Mouse (Mus musculus) CH12.LX (cell line): ENCODE measurements around the gene Amy1. TPM values are rescaled to one million over a fixed set of nuclear protein-coding genes. Genes with fewer than 3 reads are reported as not detected.

Experiments used
- DNase-seq: peaks from one replicate; pipeline ENCODE4 v3.0.0-alpha.2; 2013; ENCODE audit errors: extremely low read depth
- H3K27ac ChIP-seq: 2 replicates; pipeline ENCODE4 v1.5.1; 2012; ENCODE audit warnings: low read depth, mild to moderate bottlenecking, control low read depth, moderate library complexity; ENCODE audit not compliant: insufficient read depth
- H3K27me3 ChIP-seq: replicated peaks from 2 replicates; pipeline ENCODE3; 2012; ENCODE audit warnings: inconsistent platforms
- H3K36me3 ChIP-seq, 2 experiments: replicated peaks in 1 of 2; 2 replicates each; pipeline versions ENCODE3 to v1.6.1; 2012; ENCODE audit warnings: inconsistent platforms in 1 of 2, low read length in 1 of 2, mild to moderate bottlenecking in 1 of 2, mixed read lengths in 1 of 2, moderate library complexity in 1 of 2; ENCODE audit not compliant: control insufficient read depth in 1 of 2, insufficient read depth in 1 of 2
- H3K4me1 ChIP-seq, 2 experiments: 2 replicates each; pipeline ENCODE4 v1.6.1; 2012; ENCODE audit warnings: inconsistent platforms in 1 of 2, moderate library complexity in 1 of 2; ENCODE audit not compliant: insufficient read depth in 2 of 2, control insufficient read depth in 1 of 2
- H3K4me2 ChIP-seq: 2 replicates; pipeline ENCODE4 v1.6.1; 2012; ENCODE audit warnings: low read depth, mild to moderate bottlenecking, control low read depth; ENCODE audit not compliant: poor library complexity, insufficient read depth, severe bottlenecking
- H3K4me3 ChIP-seq, 3 experiments: fragments of 150-350 bp in 1 of 3; sonication (generic) in 1 of 3; replicated peaks in 1 of 3; 2 replicates each; pipeline versions ENCODE3 to v1.5.1; 2011 to 2012; ENCODE audit warnings: low read depth in 2 of 3, low read length in 2 of 3, mild to moderate bottlenecking in 2 of 3, moderate library complexity in 2 of 3, control low read depth in 1 of 3, improper control_type of control experiment in 1 of 3, inconsistent platforms in 1 of 3, mixed read lengths in 1 of 3; ENCODE audit not compliant: poor library complexity in 1 of 3
- H3K79me2 ChIP-seq: replicated peaks from 2 replicates; pipeline ENCODE4 v1.6.1; 2012; ENCODE audit warnings: mild to moderate bottlenecking, moderate library complexity; ENCODE audit not compliant: control insufficient read depth, poor library complexity, insufficient read depth, severe bottlenecking; ENCODE audit errors: extremely low read depth
- H3K9ac ChIP-seq: 2 replicates; pipeline ENCODE4 v1.6.1; 2012; ENCODE audit warnings: low read depth, mild to moderate bottlenecking, control low read depth, moderate library complexity; ENCODE audit not compliant: insufficient read depth
- H3K9me3 ChIP-seq: replicated peaks from 2 replicates; pipeline ENCODE3; 2012; ENCODE audit warnings: low read length, inconsistent platforms, mixed read lengths
- BHLHE40 ChIP-seq: IDR thresholded peaks from 2 replicates; pipeline ENCODE4 v1.6.1; 2011; ENCODE audit warnings: mild to moderate bottlenecking, low read depth, low read length, improper control_type of control experiment
- E2F4 ChIP-seq: IDR thresholded peaks from 2 replicates; pipeline ENCODE4 v1.6.1; 2011; ENCODE audit warnings: low read depth, low read length, improper control_type of control experiment; ENCODE audit not compliant: insufficient replicate concordance
- ELF1 ChIP-seq: IDR thresholded peaks from 2 replicates; pipeline ENCODE4 v1.6.1; 2014; ENCODE audit warnings: low read depth, mild to moderate bottlenecking, inconsistent platforms, low read length, improper control_type of control experiment
- GABPA ChIP-seq: IDR thresholded peaks from 2 replicates; pipeline ENCODE4 v1.6.1; 2012; ENCODE audit warnings: low read depth, low read length, improper control_type of control experiment, inconsistent platforms; ENCODE audit not compliant: insufficient replicate concordance
- KAT2A ChIP-seq: IDR thresholded peaks from 2 replicates; pipeline ENCODE4 v1.6.1; 2012; ENCODE audit warnings: low read length, improper control_type of control experiment, inconsistent platforms; ENCODE audit not compliant: insufficient replicate concordance
- MAZ ChIP-seq: IDR thresholded peaks from 2 replicates; pipeline ENCODE4 v1.6.1; 2012; ENCODE audit warnings: low read depth, mild to moderate bottlenecking, inconsistent platforms, low read length, improper control_type of control experiment, moderate library complexity
- MEF2A ChIP-seq: IDR thresholded peaks from 2 replicates; pipeline ENCODE4 v1.6.1; 2014; ENCODE audit warnings: low read depth, mild to moderate bottlenecking, inconsistent platforms, low read length, improper control_type of control experiment, borderline replicate concordance
- MYC ChIP-seq: IDR thresholded peaks from 2 replicates; pipeline ENCODE4 v1.6.1; 2011; ENCODE audit warnings: low read depth, mild to moderate bottlenecking, improper control_type of control experiment, low read length
- NRF1 ChIP-seq: IDR thresholded peaks from 2 replicates; pipeline ENCODE4 v1.6.1; 2014; ENCODE audit warnings: low read depth, mild to moderate bottlenecking, inconsistent platforms, low read length, improper control_type of control experiment, moderate library complexity
- PAX5 ChIP-seq: IDR thresholded peaks from 2 replicates; pipeline ENCODE4 v1.6.1; 2012; ENCODE audit warnings: low read length, inconsistent platforms, mixed read lengths
- POLR2AphosphoS2 ChIP-seq: IDR thresholded peaks from 2 replicates; pipeline ENCODE4 v1.6.1; 2011; ENCODE audit warnings: low read depth, low read length, improper control_type of control experiment
- RAD21 ChIP-seq: IDR thresholded peaks from 2 replicates; pipeline ENCODE4 v1.6.1; 2011; ENCODE audit warnings: low read depth, mild to moderate bottlenecking, low read length, improper control_type of control experiment, moderate library complexity
- RCOR1 ChIP-seq: conservative IDR thresholded peaks from 2 replicates; pipeline ENCODE4 v1.6.1; 2012; ENCODE audit warnings: low read depth, mild to moderate bottlenecking, inconsistent platforms, low read length, improper control_type of control experiment
- SIN3A ChIP-seq: IDR thresholded peaks from 2 replicates; pipeline ENCODE4 v1.6.1; 2012; ENCODE audit warnings: low read length, improper control_type of control experiment, inconsistent platforms
- SMC3 ChIP-seq: IDR thresholded peaks from 2 replicates; pipeline ENCODE4 v1.6.1; 2011; ENCODE audit warnings: low read depth, low read length, improper control_type of control experiment
- TCF12 ChIP-seq: IDR thresholded peaks from 2 replicates; pipeline ENCODE4 v1.6.1; 2014; ENCODE audit warnings: low read depth, mild to moderate bottlenecking, inconsistent platforms, low read length, improper control_type of control experiment
- USF1 ChIP-seq: IDR thresholded peaks from 2 replicates; pipeline ENCODE4 v1.6.1; 2014; ENCODE audit warnings: low read depth, mild to moderate bottlenecking, inconsistent platforms, low read length, improper control_type of control experiment
- ZC3H11A ChIP-seq: IDR thresholded peaks from 2 replicates; pipeline ENCODE4 v1.6.1; 2012; ENCODE audit warnings: low read depth, mild to moderate bottlenecking, inconsistent platforms, low read length, improper control_type of control experiment
- ZKSCAN1 ChIP-seq: IDR thresholded peaks from 2 replicates; pipeline ENCODE4 v1.6.1; 2012; ENCODE audit warnings: low read depth, inconsistent platforms, low read length, improper control_type of control experiment, borderline replicate concordance
- ZMIZ1 ChIP-seq: IDR thresholded peaks from 2 replicates; pipeline ENCODE4 v1.6.1; 2012; ENCODE audit warnings: low read depth, mild to moderate bottlenecking, inconsistent platforms, low read length, improper control_type of control experiment
- dilution Hi-C: fragments of 300-500 bp; cut with MboI; formaldehyde crosslinking; loops from 2 replicates; pipeline ENCODE4 v1.14.3; 2020; ENCODE audit warnings: low sequenced_read_pairs; ENCODE audit not compliant: extremely low pct_unique_long_range_greater_than_20kb, extremely low pct_ligation_motif_present
- in situ Hi-C: fragments of 300-500 bp; cut with MboI; formaldehyde crosslinking; loops from 3 replicates; pipeline ENCODE4 v1.14.3; 2019; ENCODE audit warnings: low sequenced_read_pairs, low pct_ligation_motif_present, low pct_unique_long_range_greater_than_20kb, mixed read lengths
- polyA plus RNA-seq: library from polyadenylated mRNA; unstranded; fragments of >175 nt; gene quantifications from 2 replicates; pipeline ENCODE4 v1.2.1, GENCODE M21; 2012; ENCODE audit warnings: low read depth; ENCODE audit not compliant: insufficient read length
- total RNA-seq, 2 experiments: library from RNA; depleted of rRNA; stranded (reverse); fragments of 300-350 nt in 1 of 2; fragments of >200 nt in 1 of 2; gene quantifications; 2 replicates each; pipeline ENCODE4 v1.2.3; 2012 to 2014

Gene Amy1
- total and polyA plus RNA-seq, 3 experiments = 0.17 to 2.1 (median 0.71) TPM

- H3K9me3 ChIP-seq = no peaks in the 10 kb centered on the region
- H3K4me3 ChIP-seq = no peak overlapping the region
- H3K36me3 ChIP-seq = peaks cover 2 to 10% of the 10 kb centered on the region in 2 experiments
- no peaks in the 10 kb centered on the region for H3K79me2 ChIP-seq
- no peak overlapping the region for H3K4me2 ChIP-seq
- DNase-seq = no peak
- no peak for TF ChIP-seq RAD21
- no peak for TF ChIP-seq ELF1
- no peak for TF ChIP-seq PAX5
- no peak for TF ChIP-seq USF1
- TF ChIP-seq TCF12 = no peak
- TF ChIP-seq ZMIZ1 = no peak
- TF ChIP-seq RCOR1 = no peak
- no peak for TF ChIP-seq E2F4
- no peak for TF ChIP-seq BHLHE40
- no peak for TF ChIP-seq POLR2AphosphoS2
- TF ChIP-seq MAZ = no peak
- no peak for TF ChIP-seq MYC
- dilution Hi-C loops = no loop called here
- H3K4me1 ChIP-seq = no peaks in the 10 kb centered on the region
- in situ Hi-C loops = no loop called here
- H3K27me3 ChIP-seq = no peaks in the 10 kb centered on the region
- H3K27ac ChIP-seq = no peak overlapping the region
- no peak overlapping the region for H3K9ac ChIP-seq
These were observed 15.7 kb downstream of the Amy1 start for GRCm38 (mm10) chr3:113590844-113591243.

GRCm38 (mm10) chr3:113574578-113574977 lies 31.9 kb downstream of the Amy1 start:
- peak overlapping the region in 1 of 3 experiments; percentile 7 for H3K4me3 ChIP-seq
- dilution Hi-C loops = no loop called here
- no peak for TF ChIP-seq TCF12
- no peak for TF ChIP-seq BHLHE40
- no peak for TF ChIP-seq KAT2A
- TF ChIP-seq ZC3H11A = no peak
- TF ChIP-seq SIN3A = no peak
- TF ChIP-seq MEF2A = no peak
- no peak for TF ChIP-seq ZKSCAN1
- no peak for TF ChIP-seq NRF1
- no peak for TF ChIP-seq USF1
- no peak for TF ChIP-seq SMC3
- no peak for TF ChIP-seq GABPA
- TF ChIP-seq E2F4 = no peak
- H3K27me3 ChIP-seq = no peaks in the 10 kb centered on the region
- no peaks in the 10 kb centered on the region for H3K4me1 ChIP-seq
- H3K4me2 ChIP-seq = peak overlapping the region; percentile 75; the same call in 1 of the 2 replicates
- H3K79me2 ChIP-seq = no peaks in the 10 kb centered on the region
- DNase-seq = no peak
- no peak overlapping the region; the same call in 1 of the 2 replicates for H3K9ac ChIP-seq
- H3K9me3 ChIP-seq = no peaks in the 10 kb centered on the region
- no peak overlapping the region for H3K27ac ChIP-seq
- H3K36me3 ChIP-seq = no peaks in the 10 kb centered on the region
- in situ Hi-C loops = no loop called here
